Mouse (Mus musculus): ENCODE results near the gene Rnf113a2.

The Rnf113a2 gene

GRCm38 (mm10) chr12:84416834-84417604 lies at the start of gene Rnf113a2:
TSS of gene Rnf113a2 (plus strand) at chr12:84417196.
- DNase-seq (ENCODE audit: low read depth, low spot score), result peak; percentile 79

GRCm38 (mm10) chr12:84371647-84372046 lies 45.3 kb upstream of the Rnf113a2 start:
- no peak for DNase-seq (ENCODE audit: low read depth, low spot score)

- no peak for DNase-seq (ENCODE audit: low read depth, low spot score)
Observed at GRCm38 (mm10) chr12:84373831-84374481, 43.0 kb upstream of the Rnf113a2 start.

- DNase-seq (ENCODE audit: low read depth, low spot score), result no peak
Observed at GRCm38 (mm10) chr12:84382369-84382768, 34.6 kb upstream of the Rnf113a2 start.

GRCm38 (mm10) chr12:84384644-84385081 lies 32.3 kb upstream of the Rnf113a2 start:
- no peak for DNase-seq (ENCODE audit: low read depth, low spot score)

- no peak for DNase-seq (ENCODE audit: low read depth, low spot score)
Observed at GRCm38 (mm10) chr12:84385408-84385807, 31.6 kb upstream of the Rnf113a2 start.

- DNase-seq (ENCODE audit: low read depth, low spot score), result no peak
Observed at GRCm38 (mm10) chr12:84388097-84388496, 28.9 kb upstream of the Rnf113a2 start.

GRCm38 (mm10) chr12:84388774-84389400 lies 28.1 kb upstream of the Rnf113a2 start:
- no peak for DNase-seq (ENCODE audit: low read depth, low spot score)

- no peak for DNase-seq (ENCODE audit: low read depth, low spot score)
Observed at GRCm38 (mm10) chr12:84390336-84390735, 26.7 kb upstream of the Rnf113a2 start.

- no peak for DNase-seq (ENCODE audit: low read depth, low spot score)
Observed at GRCm38 (mm10) chr12:84392681-84393080, 24.3 kb upstream of the Rnf113a2 start.

GRCm38 (mm10) chr12:84393847-84394246 lies 23.1 kb upstream of the Rnf113a2 start:
- DNase-seq (ENCODE audit: low read depth, low spot score), result no peak

GRCm38 (mm10) chr12:84396947-84397679 lies 19.9 kb upstream of the Rnf113a2 start:
- DNase-seq (ENCODE audit: low read depth, low spot score), result no peak

- DNase-seq (ENCODE audit: low read depth, low spot score), result no peak
Observed at GRCm38 (mm10) chr12:84397685-84398084, 19.3 kb upstream of the Rnf113a2 start.

- no peak for DNase-seq (ENCODE audit: low read depth, low spot score)
Observed at GRCm38 (mm10) chr12:84398629-84399028, 18.4 kb upstream of the Rnf113a2 start.

- no peak for DNase-seq (ENCODE audit: low read depth, low spot score)
Observed at GRCm38 (mm10) chr12:84399135-84399534, 17.9 kb upstream of the Rnf113a2 start.

GRCm38 (mm10) chr12:84399663-84400062 lies 17.3 kb upstream of the Rnf113a2 start:
- no peak for DNase-seq (ENCODE audit: low read depth, low spot score)

- no peak for DNase-seq (ENCODE audit: low read depth, low spot score)
Observed at GRCm38 (mm10) chr12:84400068-84400467, 16.9 kb upstream of the Rnf113a2 start.

- DNase-seq (ENCODE audit: low read depth, low spot score), result no peak
Observed at GRCm38 (mm10) chr12:84400653-84401052, 16.3 kb upstream of the Rnf113a2 start.

- no peak for DNase-seq (ENCODE audit: low read depth, low spot score)
Observed at GRCm38 (mm10) chr12:84402923-84403322, 14.1 kb upstream of the Rnf113a2 start.

GRCm38 (mm10) chr12:84404541-84404940 lies 12.5 kb upstream of the Rnf113a2 start:
- DNase-seq (ENCODE audit: low read depth, low spot score), result no peak

GRCm38 (mm10) chr12:84407259-84407658 lies 9.7 kb upstream of the Rnf113a2 start:
- DNase-seq (ENCODE audit: low read depth, low spot score), result no peak
